Mouse (Mus musculus) regulatory T cell (primary cell): ENCODE data around the gene Bahcc1.

Experiments used
- in situ Hi-C: fragments of 300-600 bp; cut with MboI, MseI; formaldehyde crosslinking; loops from one replicate; pipeline ENCODE4 v1.15.1; 2025; ENCODE audit warnings: high pct_unique_total_duplicates

The Bahcc1 gene

DNA sequence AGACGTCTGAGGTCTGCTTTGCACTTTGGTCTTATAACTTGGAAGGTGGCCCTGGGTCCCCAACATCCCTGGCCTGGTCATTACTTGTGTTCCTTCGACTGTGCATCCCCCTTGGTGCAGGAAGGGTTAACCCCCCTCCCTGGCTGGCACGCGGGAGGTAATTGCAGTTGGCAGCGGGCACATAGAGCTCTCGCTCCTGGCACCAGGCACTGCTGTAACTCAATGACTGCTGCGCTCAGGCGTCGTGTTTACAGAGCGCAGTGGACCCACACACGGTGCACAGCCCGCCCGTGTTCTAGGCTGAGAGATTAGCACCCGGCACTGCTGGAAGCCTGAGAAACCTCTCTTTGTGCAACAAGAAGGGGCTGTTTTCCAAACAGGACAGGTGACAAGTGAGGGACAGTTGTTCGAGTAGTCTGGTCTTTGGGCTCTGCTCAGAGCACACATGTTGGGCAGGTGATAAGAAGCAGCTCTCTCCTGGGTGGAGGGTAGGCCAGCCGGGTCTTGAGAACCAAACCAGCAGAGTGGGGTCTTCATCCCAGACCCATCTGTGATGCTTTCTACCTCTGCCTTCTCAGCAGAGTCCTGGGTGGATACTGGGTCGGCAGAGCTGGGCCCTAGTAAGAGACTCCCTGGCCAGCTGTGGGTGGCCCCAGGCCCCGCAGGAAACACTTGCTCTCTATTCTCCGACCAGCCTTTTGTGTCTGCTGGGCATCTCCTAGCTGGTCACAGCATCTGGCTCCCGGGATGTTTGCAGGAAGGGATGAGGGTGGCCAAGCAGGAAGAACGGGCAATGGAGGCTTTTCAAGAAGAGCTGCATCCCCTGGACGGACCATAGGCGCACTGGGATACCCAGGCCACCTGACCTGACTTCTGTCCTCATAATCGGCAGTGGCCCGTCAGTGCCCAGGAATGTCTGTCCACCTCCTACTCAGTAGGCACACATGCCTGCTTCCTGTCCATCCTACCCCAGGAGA lies 27.3 kb downstream of the Bahcc1 start:
- in situ Hi-C loops, result no loop called here

DNA sequence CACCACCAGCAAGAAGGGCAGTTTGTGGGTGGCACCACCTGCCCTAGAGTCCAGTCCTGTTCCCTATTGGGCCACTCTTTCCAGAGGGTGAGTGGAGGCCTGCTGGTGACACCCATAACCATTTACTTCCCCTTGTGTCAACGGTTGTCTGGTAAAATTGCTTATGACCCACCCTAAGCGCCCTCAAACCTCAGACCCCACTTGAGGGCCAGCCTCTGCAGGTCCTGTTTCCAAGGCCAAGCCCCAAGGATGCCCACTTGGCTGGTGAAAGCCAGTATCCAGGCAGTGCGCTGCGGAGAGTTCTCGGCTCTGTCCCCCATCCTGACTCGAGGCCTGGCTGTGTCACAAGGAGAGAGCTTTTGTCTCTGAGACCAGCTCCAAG lies 28.0 kb downstream of the Bahcc1 start:
- in situ Hi-C loops, result no loop called here

DNA sequence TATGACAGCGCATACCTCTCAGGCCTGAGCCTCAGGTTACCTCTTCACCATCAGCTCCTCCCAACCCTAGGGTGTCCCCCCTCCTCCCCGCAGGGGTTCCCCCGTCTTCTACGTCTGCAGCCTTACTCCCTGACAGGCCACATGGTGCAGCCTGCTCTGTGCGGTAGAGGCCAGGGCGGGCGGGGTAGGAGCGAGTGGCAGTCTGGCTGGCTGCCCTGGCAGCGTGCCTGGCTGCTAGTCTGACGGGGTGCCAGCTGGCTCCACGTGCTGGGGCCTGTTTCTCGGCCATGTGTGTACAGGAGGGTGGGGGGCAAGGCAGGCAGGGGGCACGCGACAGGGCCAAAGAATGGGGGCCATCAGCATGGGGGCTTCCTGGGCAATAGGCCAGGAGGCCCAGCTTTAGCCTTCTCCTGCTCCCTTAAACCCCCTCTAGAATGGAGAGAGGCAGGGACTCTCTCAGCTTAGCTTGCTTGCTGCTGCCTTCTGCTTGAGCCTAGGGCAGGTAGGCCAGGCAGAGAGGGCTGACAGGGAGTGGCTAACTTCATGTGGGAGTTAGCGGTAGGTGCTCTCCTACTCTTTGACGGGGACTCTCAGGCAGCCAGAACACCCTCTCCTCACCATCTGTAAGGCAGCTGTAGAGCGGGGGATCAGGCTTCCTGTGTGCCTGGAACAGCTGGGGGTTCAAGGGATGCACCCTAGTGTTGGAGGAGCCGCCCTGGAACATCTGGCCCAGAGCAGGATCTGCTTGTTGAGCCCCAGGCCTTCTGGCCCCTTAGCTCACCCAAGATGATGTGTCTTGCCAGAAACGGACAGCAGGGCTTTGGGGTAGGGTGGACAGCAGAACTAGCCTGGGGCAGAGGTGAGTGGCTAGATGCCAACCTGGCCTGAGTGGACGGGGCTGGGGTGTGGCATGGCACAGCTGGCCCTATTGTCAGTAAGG lies 28.9 kb downstream of the Bahcc1 start:
- in situ Hi-C loops, result no loop called here

DNA sequence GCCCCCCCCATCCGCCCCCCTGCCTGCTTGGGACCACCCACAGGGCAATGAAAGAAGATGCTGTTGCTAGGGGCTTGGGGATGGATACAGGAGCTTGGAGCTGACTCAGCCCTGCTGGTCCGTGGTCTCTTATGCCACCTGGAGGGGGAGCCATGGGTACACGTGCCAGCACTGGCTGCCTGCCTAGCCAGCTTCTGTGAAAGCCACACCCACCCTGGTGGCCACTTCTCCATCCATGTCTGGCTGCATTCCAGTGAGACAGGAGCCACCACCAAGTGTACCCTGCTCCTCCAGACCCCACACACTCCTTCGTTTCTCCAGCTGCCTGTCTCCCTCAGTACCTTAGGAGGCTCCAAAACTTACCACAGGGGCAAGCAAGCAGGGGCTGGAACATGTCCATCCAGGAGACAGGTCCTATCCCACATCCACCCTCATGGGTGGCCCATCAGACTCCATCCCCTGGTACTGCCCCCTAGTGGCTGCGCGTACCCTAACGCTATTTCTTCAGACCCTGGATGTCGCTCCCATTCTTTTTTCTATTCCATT lies 29.7 kb downstream of the Bahcc1 start:
- in situ Hi-C loops, result no loop called here

DNA sequence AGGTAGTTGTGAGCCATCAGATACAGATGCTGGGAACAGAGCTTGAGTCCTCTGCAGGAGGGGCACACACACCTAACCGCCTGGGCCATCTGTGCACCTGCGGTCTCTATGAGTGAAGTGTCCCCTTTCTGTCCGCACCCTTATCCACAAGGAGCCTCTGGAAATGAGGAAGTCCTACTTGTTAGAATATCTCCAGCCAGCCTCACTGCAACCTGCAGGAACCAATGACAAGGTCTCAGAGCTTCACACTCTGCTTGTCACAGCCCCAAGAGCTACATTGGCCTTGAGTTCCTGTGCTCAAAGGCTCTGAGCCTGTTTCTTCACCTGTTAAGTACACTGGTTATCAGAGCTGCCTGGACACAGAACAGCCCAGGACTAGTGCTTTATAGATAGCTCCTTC lies 30.4 kb downstream of the Bahcc1 start:
- in situ Hi-C loops, result no loop called here

DNA sequence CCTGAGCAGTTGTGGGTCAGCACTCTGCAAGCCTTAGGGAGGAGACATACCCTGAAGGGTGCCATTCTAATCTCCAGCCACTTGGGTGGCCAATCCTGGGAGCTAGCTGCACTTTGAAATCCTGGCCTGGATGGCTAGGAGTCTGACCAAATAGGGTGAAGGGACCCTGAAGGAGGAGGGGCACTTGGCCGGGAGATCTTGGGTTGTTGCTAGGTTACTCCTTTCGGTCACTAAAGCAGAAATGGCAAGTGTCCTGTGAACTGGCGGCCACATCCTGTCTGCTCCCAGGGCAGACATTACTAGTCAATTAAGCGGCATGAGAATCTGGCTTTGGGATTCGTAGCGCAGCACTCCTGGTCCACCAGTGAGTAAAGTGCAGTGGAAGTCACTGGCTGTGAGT lies 31.3 kb downstream of the Bahcc1 start:
- in situ Hi-C loops, result no loop called here

DNA sequence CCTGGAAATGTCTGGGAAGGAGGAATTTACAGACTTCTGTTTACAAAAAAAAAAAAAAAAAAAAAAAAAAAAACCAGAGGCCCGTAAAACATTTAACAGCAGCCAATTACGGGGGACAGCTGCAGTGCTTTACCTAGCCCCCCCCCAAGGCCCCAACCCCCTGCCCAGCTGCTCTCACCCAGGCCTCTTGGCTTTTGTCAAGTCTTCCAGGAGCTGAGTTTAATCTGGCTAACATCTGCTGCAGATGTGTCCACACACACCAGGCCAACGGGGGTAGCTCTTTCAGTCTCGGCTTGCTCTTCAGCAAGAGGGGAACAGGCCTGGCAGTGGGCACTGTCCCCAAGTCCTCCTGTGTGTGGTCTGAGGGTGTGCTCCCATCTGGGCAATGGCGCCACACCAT lies 32.7 kb downstream of the Bahcc1 start:
- in situ Hi-C loops, result no loop called here

DNA sequence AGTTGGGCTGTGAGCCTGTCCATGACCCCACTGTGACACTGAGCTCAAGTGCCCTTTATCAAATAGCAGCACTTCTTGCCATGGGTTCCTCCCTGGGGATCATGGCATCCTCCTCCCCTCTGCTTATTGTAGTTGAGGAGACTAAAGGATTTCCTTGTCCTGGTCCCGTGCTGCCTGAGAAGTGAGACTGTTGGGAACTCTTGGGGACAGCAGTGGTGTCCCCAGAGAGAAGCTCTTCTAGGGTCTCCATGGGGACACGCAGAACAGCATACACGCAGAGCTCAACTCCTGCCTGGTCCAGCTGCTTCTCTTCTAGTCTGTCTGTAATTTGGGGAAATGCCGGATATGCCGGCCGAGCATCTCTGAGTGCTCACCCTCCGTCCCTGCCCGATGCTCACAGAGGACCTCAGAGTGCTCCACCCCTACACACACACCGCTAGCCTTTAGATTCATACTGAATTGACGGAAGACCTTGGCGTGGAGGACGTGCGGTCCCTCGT lies 33.6 kb downstream of the Bahcc1 start:
- in situ Hi-C loops, result no loop called here

DNA sequence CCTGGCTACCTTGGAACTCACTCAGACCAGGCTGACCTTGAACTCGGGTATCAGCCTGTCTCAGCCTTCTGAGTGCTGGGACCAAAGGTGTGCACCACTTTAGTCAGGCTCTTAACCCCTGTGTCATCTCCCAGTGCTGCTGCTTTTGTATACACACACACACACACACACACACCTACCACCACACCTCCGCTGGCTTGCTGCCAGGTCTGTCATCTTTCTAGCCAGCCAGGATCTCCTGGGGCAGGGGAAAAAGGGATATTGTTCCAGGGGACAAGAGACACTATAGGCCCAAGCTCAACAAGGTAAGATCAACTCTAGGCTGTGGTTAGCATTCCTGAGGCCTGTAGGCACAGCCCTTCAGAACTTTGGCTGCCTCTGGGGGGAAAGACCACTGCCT lies 34.5 kb downstream of the Bahcc1 start:
- in situ Hi-C loops, result no loop called here

DNA sequence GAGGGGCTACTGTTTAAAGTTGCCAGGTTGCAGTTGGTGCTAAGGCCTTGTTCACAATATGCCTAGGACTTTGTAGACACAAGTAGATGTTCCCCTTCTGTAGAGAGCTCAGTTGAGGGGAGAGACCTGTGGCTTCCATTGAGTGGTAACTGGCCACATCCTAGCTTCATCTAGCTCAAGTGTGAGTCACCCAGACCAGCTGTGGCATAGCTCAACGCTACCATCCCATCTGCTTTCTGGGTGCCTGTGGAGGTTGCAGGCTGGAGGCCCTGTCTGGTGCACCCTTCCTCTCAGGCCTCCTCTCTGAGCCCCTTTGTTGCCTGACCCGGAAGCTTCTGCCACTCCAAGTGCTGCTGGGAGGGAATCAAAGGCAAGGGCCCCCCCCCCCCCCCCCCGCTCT lies 34.9 kb downstream of the Bahcc1 start:
- in situ Hi-C loops, result no loop called here

DNA sequence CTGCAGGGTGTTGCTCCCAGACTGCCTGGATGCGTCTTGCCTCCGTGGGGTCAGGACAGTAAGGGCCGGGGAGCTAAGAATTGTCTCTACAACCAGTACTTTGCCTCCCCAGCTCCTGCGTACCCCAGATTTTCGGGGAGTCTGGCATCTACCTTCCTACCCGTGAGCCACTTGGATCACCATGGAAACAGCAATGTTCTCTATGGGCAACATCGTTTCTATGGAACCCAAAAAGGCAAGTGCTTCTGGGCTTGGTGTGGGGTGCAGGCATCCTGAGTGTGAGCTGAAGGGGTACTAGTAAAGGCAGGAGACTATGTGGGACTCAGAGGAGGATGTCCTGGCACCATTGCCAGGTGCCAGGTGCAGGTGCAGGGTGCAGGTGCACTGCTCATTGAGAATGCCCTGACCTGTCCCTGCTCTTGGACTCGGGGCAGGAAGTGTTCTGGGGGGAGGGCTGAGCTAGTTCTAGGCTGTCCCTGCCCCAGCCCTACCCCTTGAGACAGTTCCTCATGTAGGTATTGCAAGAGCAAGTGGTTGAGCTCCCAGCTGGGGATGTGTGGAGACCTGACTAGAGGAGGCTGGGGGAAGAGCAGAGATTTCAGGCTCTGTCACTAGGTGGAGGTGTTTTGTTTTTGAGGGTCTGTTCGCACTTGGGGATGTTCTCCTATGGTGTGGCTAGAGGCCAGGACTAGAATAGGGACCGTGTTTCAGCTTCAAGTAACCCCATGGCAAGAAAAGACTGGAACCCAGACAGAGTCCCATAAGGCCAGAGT lies 35.6 kb downstream of the Bahcc1 start:
- in situ Hi-C loops, result no loop called here

DNA sequence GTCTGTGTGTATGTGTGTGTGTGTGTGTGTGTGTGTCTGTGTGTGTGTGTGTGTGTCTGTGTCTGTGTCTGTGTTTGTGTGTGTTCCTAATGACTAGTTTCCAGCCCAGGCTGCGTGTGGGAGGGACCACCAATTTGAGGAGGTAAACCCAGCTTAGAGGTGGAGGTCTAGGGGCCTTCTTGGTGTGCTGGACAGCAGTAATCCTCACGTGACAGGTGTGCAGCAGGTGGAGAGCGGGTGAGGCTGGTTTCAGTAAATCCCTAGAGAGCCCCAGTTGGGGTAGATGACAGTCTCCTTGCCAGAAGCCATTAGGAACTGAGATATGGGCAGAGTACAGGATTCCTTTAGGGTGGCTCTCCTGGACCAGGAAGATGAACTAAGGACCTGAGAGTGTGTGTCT lies 36.3 kb downstream of the Bahcc1 start:
- in situ Hi-C loops, result no loop called here

DNA sequence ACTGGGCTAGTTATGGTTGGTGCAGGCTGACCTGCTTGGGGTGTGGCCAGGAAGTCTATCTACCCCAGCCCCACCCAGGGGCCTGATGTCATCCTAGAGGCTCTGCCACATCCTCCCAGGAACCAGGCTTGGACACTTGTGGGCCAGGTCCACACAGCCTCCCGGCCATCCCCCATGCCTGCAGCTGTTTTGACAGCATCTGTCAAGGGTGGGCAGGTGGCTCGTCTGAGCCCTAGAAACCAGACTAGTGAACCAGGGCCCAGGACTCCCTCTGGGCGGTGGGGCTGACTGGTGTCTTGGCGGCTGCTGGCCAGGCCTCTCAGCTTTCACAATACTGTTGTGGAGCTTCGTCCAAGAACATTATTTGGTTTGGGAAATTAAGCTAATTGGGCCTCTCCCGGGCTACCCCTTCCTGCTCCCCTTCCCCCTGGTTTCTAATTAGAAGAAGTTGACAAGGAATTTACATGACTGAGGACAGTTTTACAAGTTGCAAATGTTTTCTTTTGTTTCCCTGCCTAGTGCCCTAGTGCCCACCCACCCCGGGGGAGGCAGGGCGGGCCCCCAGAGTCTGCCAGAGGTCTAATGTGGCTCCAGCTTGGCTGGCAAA lies 36.9 kb downstream of the Bahcc1 start:
- in situ Hi-C loops, result no loop called here

DNA sequence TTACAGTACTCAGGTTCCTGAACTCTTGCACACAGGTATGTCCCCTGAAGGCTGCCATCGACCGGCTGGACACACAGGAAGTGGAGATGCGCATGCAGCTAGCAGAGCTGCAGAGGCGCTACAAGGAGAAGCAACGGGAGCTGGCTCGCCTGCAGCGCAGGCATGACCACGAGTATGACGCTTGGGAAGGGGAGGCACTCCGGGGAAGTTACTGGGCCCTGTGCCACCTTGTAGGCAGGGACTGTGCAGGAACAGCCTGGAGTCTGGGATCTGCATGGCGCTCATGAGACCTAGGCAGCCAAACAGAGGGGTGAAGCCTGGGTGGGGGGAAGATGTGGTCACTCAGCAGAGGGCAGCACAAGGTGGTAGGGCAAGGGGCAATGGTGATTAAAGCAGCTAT lies 46.6 kb downstream of the Bahcc1 start:
- in situ Hi-C loops, result no loop called here

DNA sequence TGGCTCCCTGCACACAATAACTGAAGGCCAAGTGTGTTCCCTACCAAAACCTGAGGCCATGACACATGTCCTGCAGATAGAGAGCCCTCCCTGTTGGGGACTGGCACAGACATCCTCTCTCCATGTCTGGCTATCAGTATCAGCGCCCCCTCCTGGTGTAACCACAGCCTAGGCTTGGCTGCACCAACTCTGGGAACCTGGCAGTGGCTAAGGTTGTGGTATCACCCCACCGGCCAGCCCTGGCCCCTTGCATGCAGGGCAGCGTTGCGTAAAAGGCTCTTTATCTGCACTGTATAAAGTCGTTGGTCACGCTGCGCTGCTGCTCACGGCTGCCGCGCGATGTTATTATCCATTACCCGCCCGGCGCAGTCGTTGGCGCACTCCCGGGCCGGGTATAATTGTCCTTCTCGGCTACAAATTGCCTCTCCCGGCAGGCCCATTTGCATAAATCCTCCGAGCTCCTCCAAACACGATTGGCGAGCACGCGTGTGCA lies 47.6 kb downstream of the Bahcc1 start:
- in situ Hi-C loops, result no loop called here

DNA sequence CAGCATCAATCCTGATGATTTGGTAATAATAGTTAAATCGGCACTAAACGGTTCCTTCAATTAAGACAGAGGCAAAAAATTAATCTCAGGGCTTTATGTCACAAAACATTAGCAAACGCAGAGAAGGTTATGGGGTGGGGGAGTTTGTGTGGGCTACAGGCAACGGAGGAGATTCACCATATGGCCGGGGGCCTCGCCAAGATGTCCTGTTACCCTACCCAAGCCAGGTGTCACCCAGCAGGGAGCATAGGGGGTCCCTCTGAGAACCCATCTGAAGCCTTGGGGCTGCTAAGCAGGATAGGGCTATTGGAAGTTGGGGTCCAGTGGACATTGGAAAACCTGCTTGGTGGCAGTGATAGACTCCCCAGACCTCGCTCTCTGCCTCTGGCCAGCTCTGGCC lies 48.0 kb downstream of the Bahcc1 start:
- in situ Hi-C loops, result no loop called here

DNA sequence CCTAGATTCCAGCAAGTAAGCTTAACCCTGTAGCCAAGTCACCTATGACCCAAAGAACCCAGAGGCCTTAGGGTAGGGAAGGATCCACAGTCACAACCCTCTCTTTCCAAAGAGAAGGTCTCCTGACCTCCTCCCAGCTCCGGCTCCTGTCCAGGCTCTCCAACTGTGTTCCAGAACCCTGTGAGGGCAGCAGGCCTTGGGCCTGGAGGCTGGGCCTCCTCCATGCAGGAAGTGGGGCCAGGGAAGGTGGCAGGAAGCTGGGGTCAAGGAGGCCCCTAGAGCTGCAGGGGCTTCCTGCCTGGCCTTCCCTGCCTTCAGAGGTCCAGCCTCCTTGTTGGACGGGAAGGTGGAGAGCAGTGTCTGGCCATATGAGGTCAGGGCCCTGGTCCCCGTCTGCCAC lies 48.5 kb downstream of the Bahcc1 start:
- in situ Hi-C loops, result no loop called here

DNA sequence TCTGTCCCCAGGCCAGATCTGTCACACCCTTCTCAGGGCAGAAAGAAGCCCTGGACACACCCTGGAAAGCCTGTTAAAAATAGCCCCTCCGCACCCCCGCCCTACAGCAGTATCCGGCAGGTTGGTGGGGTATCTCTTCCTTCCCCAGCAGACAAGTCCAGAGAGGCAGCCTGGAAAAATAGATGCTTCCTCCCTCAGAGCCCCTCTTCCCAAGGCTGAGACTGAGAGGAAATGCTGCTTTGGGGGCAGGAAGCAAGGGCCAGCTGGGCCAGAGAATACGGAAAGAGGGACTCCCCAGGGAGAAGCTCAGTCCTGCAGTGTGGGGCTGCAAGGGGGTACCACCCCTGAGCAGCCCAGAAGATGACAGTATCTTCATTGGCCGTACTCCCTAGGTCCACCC lies 50.8 kb downstream of the Bahcc1 start:
- in situ Hi-C loops, result no loop called here

DNA sequence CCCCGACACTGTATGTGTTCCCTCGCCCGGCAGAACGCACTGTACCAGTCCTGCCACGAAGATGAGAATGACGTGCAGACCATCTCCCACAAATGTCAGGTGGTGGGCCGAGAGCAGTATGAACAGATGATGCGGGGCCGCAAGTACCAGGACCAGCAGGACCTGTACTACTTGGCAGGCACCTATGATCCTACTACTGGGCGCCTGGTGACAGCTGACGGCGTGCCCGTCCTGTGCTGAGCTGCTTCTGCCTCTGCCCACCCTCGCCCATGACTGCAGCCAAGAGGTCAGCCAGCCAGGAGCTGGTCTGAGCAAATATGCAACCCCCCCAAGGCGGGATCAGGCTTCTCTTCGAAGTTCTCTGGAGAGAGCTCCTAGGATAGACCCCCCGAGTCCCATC lies 56.9 kb downstream of the Bahcc1 start:
- in situ Hi-C loops, result no loop called here

DNA sequence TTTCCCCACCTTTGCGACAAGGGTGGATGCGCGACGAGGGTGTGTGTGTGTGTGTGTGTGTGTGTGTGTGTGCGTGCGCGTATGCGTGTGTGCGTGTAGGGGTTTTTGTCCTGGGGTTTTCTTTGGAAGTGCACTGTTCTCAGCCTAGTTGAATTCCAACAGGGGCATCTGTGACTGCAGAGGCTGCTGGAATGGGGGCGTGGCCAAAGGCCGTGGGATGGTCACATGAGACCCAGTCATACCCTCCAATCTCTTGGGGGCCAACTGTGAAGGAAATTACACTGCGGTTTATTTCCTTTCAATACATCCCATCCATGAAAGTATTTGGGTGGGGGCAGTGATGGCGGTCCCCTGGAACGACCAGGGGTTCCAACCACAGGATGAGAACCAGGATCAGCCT lies 57.5 kb downstream of the Bahcc1 start:
- in situ Hi-C loops, result no loop called here

DNA sequence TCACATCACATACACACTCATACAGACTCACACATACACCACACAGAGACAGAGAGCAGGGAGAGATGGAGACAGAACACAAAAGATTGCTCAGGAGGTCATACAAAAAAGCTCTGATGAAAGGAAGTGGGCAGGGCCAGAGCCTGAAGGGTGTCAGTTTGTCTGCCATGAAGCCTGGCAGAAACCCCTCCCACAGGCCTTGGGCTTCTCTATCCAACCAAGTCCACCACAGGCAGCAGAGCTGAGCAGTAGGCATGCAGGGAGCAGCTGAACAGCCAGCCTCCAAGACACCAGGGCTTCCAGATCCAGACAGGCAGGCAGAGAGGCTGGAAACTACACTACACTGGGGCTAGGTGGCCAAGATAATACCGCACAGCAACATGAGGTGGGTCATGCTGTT lies 61.0 kb downstream of the Bahcc1 start:
- in situ Hi-C loops, result no loop called here
